Mouse (Mus musculus) hindbrain, embryonic 11.5 days (tissue): ENCODE measurements around the gene Flrt2. TPM values are rescaled to one million over a fixed set of nuclear protein-coding genes. Genes with fewer than 3 reads are reported as not detected.

ENCODE experiments used
- ATAC-seq: fragments of 200-750 bp; cut with Nextera tagmentation; 2 replicates; pipeline ENCODE4 v1.8.0; 2017; ENCODE audit warnings: mild to moderate bottlenecking, moderate TSS enrichment, moderate library complexity; ENCODE audit not compliant: low FRiP score
- DNase-seq: peaks from one replicate; pipeline ENCODE4 v3.0.0-alpha.2; 2015; ENCODE audit warnings: low spot score
- H3K27ac ChIP-seq: fragments of 300-500 bp; sonication (generic); 2 replicates; pipeline ENCODE4 v1.5.1; 2014; ENCODE audit warnings: mild to moderate bottlenecking, low read depth, low read length
- H3K27me3 ChIP-seq: fragments of 300-500 bp; sonication (generic); 2 replicates; pipeline ENCODE4 v1.6.1; 2014; ENCODE audit warnings: mild to moderate bottlenecking, low read length, moderate library complexity, mixed read lengths; ENCODE audit not compliant: control insufficient read depth, insufficient read depth
- H3K36me3 ChIP-seq: fragments of 300-500 bp; sonication (generic); 2 replicates; pipeline ENCODE4 v1.6.1; 2014; ENCODE audit warnings: mild to moderate bottlenecking, low read length, moderate library complexity, mixed read lengths; ENCODE audit not compliant: control insufficient read depth, insufficient read depth
- H3K4me1 ChIP-seq: fragments of 300-500 bp; sonication (generic); replicated peaks from 2 replicates; pipeline ENCODE4 v1.6.1; 2014; ENCODE audit warnings: low read length, mixed read lengths; ENCODE audit not compliant: control insufficient read depth, insufficient read depth
- H3K4me2 ChIP-seq: fragments of 300-500 bp; sonication (generic); replicated peaks from 2 replicates; pipeline ENCODE4 v1.6.1; 2014; ENCODE audit warnings: mild to moderate bottlenecking, low read depth, low read length
- H3K4me3 ChIP-seq: fragments of 300-500 bp; sonication (generic); 2 replicates; pipeline ENCODE4 v1.5.1; 2014; ENCODE audit warnings: low read depth, low read length
- H3K9ac ChIP-seq: fragments of 300-500 bp; sonication (generic); 2 replicates; pipeline ENCODE4 v1.6.1; 2014; ENCODE audit warnings: low read depth, low read length
- H3K9me3 ChIP-seq: fragments of 300-500 bp; sonication (generic); 2 replicates; pipeline ENCODE4 v1.6.1; 2016; ENCODE audit warnings: low read length; ENCODE audit not compliant: control insufficient read depth
- WGBS: fragments of 180-500 bp; shearing (Covaris S2); extraction: QIAGEN DNeasy Blood & Tissue Kit; methylation state at CpG from one replicate; pipeline ENCODE4 v1.1.7; 2014; 5-methylcytosine and 5-hydroxymethylcytosine counted together
- polyA plus RNA-seq: library from polyadenylated mRNA; unstranded; fragments of >200 nt; fragmentation: Nextera tagmentation; extraction: Ambion mirVana; gene quantifications from 2 replicates; pipeline ENCODE4 v1.2.1, GENCODE M21; 2014

Flrt2 gene
- polyA plus RNA-seq, 1 experiment from 2014 or later = 34.0 TPM

DNA sequence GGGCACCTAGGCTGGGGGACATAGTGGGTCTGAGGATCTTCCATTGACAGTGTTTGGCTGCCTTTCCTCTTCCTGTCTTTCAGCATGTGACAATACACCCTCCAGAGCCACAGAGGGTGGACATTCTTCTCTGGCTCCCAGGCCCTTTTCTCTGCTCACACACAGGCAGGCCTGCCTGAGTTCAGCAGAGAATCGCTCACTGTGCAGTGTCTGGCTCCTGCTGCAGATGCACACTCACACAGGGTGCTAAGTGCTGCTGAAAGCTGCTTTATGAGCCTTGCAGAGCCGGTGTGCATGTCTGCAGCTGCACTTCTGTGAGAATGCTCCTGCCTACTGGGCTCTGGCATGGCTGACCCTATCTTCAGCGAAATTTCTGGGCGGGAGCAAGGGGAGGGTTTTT lies 52.3 kb downstream of the Flrt2 start:
- no peak overlapping the region for H3K4me3 ChIP-seq
- H3K36me3 ChIP-seq = no peaks in the 10 kb centered on the region
- H3K9ac ChIP-seq = no peak overlapping the region
- no peaks in the 10 kb centered on the region for H3K9me3 ChIP-seq
- ATAC-seq (no peak), DNase-seq (no peak)
- H3K27me3 ChIP-seq = no peaks in the 10 kb centered on the region
- no peak overlapping the region for H3K27ac ChIP-seq
- WGBS = 62% methylated on average over 4 of the region's 4 CpGs
- no peak overlapping the region for H3K4me2 ChIP-seq
- H3K4me1 ChIP-seq = no peaks in the 10 kb centered on the region

DNA sequence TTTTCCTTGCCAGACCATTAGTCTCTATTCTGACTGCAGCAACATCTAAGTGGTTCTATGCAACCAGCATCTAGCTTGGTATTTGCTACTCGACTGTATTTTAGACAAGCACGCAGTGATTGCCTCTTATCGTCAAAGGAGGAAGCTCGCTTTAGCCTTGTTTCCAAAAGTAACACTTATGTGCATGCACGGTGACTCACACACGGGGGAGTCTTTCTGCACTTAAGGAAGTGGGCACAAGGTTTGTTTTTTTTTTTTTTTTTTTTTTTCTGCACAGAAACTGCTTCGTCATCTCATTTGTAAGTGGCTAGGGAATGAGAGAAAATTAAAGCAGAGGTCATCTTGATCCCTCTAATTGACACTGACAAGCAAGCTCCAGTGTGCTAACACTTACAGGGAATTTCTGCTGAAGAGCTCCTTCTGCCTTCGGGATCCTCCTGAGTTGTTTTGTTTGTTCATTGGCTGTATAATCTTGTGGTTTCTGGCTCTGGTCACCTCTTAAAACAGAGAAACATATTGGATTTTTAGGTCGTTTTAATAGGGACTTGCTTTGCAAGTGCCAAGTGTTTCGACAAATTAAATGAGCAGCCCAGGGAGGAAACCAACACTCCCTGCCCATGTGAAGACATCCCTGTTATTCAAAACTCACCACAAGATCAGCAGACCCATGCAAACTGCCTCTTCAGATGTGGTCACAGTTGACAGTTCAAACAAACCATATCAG lies 55.0 kb downstream of the Flrt2 start:
- H3K27me3 ChIP-seq = no peaks in the 10 kb centered on the region
- H3K27ac ChIP-seq = no peak overlapping the region
- H3K4me1 ChIP-seq = no peaks in the 10 kb centered on the region
- no peaks in the 10 kb centered on the region for H3K9me3 ChIP-seq
- no peak overlapping the region for H3K4me2 ChIP-seq
- ATAC-seq = no peak
- no peaks in the 10 kb centered on the region for H3K36me3 ChIP-seq
- 77% methylated on average over 10 of the region's 10 CpGs for WGBS
- no peak overlapping the region for H3K4me3 ChIP-seq
- no peak for DNase-seq
- H3K9ac ChIP-seq = no peak overlapping the region

DNA sequence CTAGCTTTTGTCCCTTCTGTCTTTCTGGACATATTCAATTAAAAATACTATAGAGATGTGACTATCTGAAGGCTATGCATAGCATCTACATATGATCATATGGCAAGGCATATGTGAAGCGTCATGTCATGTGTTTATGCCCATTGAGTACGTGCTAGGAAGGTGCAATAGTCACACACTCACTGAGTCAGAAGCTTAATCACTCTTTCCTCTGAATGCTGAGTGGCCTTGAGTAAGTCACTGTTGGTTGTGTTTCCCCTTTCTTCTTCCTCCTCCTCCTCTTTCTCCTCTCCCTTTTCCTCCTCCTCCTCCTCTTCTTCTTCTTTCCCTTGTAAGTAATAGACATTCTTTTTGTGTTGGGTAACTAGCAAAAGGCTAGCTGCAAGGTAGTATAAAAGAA lies 56.7 kb downstream of the Flrt2 start:
- H3K4me2 ChIP-seq = no peak overlapping the region
- no peak overlapping the region for H3K9ac ChIP-seq

DNA sequence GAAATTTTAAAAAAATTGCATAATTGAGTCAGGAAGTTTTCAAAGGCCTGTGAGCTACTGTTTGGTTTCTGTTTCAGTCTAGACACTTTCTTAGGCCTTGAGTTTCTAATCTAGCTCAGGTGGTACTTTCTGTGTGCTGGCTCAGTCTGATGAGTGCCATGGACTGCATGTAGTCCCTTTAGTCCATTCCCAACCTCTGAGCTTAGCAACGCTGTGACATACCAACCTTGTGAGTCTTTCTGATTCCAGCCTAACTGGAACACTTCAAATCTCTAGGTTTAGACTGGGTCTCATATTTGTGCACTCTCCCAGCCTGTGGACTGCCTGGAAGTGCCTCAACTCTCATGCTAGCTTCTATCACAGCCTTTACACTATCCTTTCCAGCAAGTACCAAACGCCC lies 57.2 kb downstream of the Flrt2 start:
- 81% methylated on average over 2 of the region's 2 CpGs for WGBS
- Histone ChIP-seq H3K9me3 (no peaks in the 10 kb centered on the region), H3K9ac (no peak overlapping the region), H3K27ac (no peak overlapping the region), H3K4me3 (no peak overlapping the region), H3K4me2 (no peak overlapping the region), H3K4me1 (no peaks in the 10 kb centered on the region), H3K27me3 (no peaks in the 10 kb centered on the region), H3K36me3 (no peaks in the 10 kb centered on the region)
- no peak for ATAC-seq
- no peak for DNase-seq

More for the DNA sequence above, 56.7 kb downstream of the Flrt2 start:
- Histone ChIP-seq H3K36me3 (no peaks in the 10 kb centered on the region), H3K27ac (no peak overlapping the region), H3K27me3 (no peaks in the 10 kb centered on the region), H3K9me3 (no peaks in the 10 kb centered on the region), H3K4me1 (no peaks in the 10 kb centered on the region), H3K4me3 (no peak overlapping the region)
- no peak for ATAC-seq
- WGBS = 96% methylated on average over 2 of the region's 2 CpGs
- DNase-seq = no peak

GRCm38 (mm10) chr12:95759212-95759746 lies 67.3 kb downstream of the Flrt2 start:
- Histone ChIP-seq H3K27ac (no peak overlapping the region), H3K4me1 (no peaks in the 10 kb centered on the region), H3K36me3 (no peaks in the 10 kb centered on the region), H3K9ac (no peak overlapping the region), H3K4me3 (no peak overlapping the region), H3K9me3 (no peaks in the 10 kb centered on the region), H3K27me3 (no peaks in the 10 kb centered on the region), H3K4me2 (no peak overlapping the region)
- no peak for DNase-seq
- ATAC-seq = no peak
- 94% methylated on average over 5 of the region's 5 CpGs for WGBS

DNA sequence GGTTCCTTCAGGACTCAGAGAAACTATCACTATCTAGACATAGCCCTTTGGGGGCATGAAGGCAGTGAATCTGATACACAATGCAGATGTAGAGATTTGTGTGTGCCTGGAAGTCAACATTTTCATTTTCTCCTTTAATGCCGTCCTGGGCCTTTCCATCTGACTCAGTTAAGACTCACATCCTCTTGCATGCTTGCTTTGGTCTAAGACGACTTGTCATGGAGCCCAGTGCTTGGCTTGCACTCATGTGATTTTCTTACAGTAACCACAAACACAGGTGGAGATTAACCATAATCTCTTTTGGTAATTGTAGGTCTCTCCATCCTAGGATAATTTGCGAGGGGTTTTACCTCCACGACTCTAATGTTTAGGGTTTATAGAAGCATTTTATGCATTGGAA lies 73.2 kb downstream of the Flrt2 start:
- Histone ChIP-seq H3K4me2 (no peak overlapping the region), H3K9me3 (no peaks in the 10 kb centered on the region), H3K27ac (no peak overlapping the region), H3K4me1 (no peaks in the 10 kb centered on the region), H3K9ac (no peak overlapping the region), H3K4me3 (no peak overlapping the region), H3K36me3 (no peaks in the 10 kb centered on the region), H3K27me3 (no peaks in the 10 kb centered on the region)
- WGBS = 84% methylated on average over 4 of the region's 4 CpGs
- ATAC-seq (no peak), DNase-seq (no peak)

DNA sequence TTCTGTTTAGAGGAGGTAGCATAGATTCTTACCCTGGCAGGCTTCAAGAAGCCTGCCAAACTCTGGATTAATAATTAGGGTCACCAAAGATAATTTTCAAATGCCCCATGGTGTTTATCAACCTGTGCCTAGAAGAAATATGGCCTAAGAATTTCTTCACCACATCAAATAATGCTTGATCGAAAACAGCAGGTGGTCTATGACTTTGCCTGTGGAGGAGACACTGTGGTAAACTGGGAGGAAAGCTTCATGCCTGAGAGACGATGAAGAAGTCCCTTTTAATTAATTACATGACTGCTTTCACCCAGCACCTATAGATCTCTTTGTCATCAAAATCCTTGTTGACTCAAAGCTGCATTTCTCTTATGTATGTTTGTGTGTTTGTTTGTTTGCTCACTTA lies 77.0 kb downstream of the Flrt2 start:
- Histone ChIP-seq H3K27me3 (no peaks in the 10 kb centered on the region), H3K36me3 (no peaks in the 10 kb centered on the region), H3K9me3 (no peaks in the 10 kb centered on the region), H3K9ac (no peak overlapping the region), H3K4me1 (no peaks in the 10 kb centered on the region), H3K27ac (no peak overlapping the region), H3K4me2 (no peak overlapping the region), H3K4me3 (no peak overlapping the region)
- no peak for DNase-seq
- ATAC-seq = no peak
- WGBS = 79% methylated on average over 2 of the region's 2 CpGs

DNA sequence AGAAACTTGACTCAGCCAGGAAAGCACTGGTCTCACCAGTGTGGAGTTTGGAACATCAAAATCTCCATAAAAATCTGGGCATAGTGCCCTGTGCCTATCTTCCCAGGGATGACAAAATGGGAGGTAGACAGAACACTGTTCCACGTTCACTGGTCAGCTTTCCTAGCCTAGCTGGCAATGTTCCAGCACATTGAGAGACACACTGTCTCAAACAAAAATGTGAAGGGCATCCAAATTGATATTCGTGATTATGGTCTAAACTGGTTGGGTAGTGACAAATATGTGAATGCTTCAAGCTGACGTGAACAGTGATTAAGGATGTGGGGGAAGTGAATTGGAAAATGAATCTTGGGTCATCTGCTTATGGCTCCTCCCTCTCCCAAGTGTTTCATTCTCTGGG lies 78.2 kb downstream of the Flrt2 start:
- ATAC-seq (no peak), DNase-seq (no peak)
- Histone ChIP-seq H3K27ac (no peak overlapping the region), H3K4me3 (no peak overlapping the region), H3K9ac (no peak overlapping the region), H3K4me1 (no peaks in the 10 kb centered on the region), H3K36me3 (no peaks in the 10 kb centered on the region), H3K4me2 (no peak overlapping the region), H3K27me3 (no peaks in the 10 kb centered on the region), H3K9me3 (no peaks in the 10 kb centered on the region)
- 93% methylated on average over 3 of the region's 3 CpGs for WGBS

DNA sequence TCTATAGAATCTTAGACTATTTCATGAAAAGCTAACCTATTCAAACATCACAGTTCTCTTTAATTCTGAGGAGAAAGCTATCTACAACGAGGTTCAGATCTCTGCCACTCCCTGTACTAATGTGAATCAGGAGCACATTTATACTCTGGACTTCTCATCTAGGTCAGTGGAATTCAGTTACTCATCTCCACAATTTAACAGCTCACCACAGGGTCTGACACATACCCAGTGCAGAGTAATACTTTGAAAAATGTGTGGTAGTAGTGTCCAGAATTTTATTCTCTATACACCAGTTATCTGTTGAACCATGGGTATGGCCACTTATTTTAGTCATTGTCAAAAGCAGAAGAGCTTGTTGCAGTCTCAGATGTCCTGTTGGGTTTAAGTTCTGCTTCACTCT lies 98.1 kb downstream of the Flrt2 start:
- 65% methylated on average over 1 of the region's 1 CpGs for WGBS
- Histone ChIP-seq H3K4me2 (no peak overlapping the region), H3K27me3 (no peaks in the 10 kb centered on the region), H3K9me3 (no peaks in the 10 kb centered on the region), H3K36me3 (no peaks in the 10 kb centered on the region), H3K27ac (no peak overlapping the region), H3K4me3 (no peak overlapping the region), H3K9ac (no peak overlapping the region), H3K4me1 (no peaks in the 10 kb centered on the region)
- ATAC-seq (no peak), DNase-seq (no peak)
